Comparison of ENCODE assay signal across 28 mouse cellular contexts in the genomic region with DNA sequence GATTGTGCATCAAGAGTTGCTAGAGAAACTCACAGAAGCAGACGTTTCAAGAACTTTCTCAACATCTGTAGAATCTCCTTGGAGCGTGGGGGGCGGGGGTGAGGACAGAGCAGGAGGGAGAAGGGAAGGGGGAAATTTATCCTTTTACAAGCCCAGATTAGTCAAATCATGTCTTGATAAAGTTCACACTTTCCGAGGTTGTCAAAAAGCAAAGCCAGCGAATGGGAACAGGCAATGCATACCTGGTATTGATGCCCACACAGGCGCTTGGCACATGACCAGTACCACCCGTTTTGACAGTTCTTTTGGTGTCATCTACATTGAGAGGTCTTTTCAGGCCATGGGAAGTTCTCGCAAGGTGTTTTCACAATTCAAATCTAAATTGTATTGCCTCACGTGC.
"Had no signal": no experiment of that assay in that cellular context is flagged by ENCODE, and none has a peak within 500 bp of the region (broad histone marks: within the 10 kb centered on the region; RNA-seq: fewer than 3 reads in every experiment).

No protein-coding gene starts in this region.

- H3K27me3 ChIP-seq: limb, embryonic 12.5 days; limb, embryonic 13.5 days; limb, embryonic 15.5 days; liver, embryonic 12.5 days; liver, embryonic 13.5 days; liver, embryonic 15.5 days; lung, embryonic 15.5 days; megakaryocyte, embryonic 14.5 days; midbrain, embryonic 12.5 days; midbrain, embryonic 13.5 days; midbrain, embryonic 15.5 days; neural tube, embryonic 12.5 days had no signal

- H3K27ac ChIP-seq: limb, embryonic 10.5 days; limb, embryonic 12.5 days; limb, embryonic 13.5 days; limb, embryonic 15.5 days; liver, embryonic 12.5 days; liver, embryonic 13.5 days; liver, embryonic 14.5 days; liver, embryonic 15.5 days; lung, embryonic 15.5 days; macrophage; midbrain, embryonic 10.5 days; midbrain, embryonic 12.5 days; midbrain, embryonic 13.5 days; midbrain, embryonic 15.5 days; neural tube, embryonic 12.5 days had no signal

- H3K9me3 ChIP-seq: limb, embryonic 10.5 days; limb, embryonic 12.5 days; limb, embryonic 13.5 days; limb, embryonic 15.5 days; liver, embryonic 12.5 days; liver, embryonic 13.5 days; liver, embryonic 15.5 days; lung, embryonic 15.5 days; megakaryocyte, embryonic 14.5 days; midbrain, embryonic 10.5 days; midbrain, embryonic 12.5 days; midbrain, embryonic 13.5 days; midbrain, embryonic 15.5 days; neural tube, embryonic 12.5 days had no signal

- H3K4me1 ChIP-seq: limb, embryonic 10.5 days; liver, embryonic 12.5 days; liver, embryonic 13.5 days; liver, embryonic 15.5 days; lung, embryonic 15.5 days; midbrain, embryonic 10.5 days; midbrain, embryonic 12.5 days; midbrain, embryonic 13.5 days; midbrain, embryonic 15.5 days; neural tube, embryonic 12.5 days had no signal

- DNase-seq: left cerebral cortex, postnatal 4 days; liver; liver, embryonic 13.5 days; liver, postnatal 0 days; lung, adult 18-20 months; lung, adult 2 months; lung, embryonic 14.5 days; lung, postnatal 10 days; lung, postnatal 14 days; lung, postnatal 36 days; lung, postnatal 4 days; midbrain, embryonic 14.5 days had no signal

- H3K4me3 ChIP-seq: limb, embryonic 10.5 days; limb, embryonic 12.5 days; limb, embryonic 13.5 days; limb, embryonic 15.5 days; liver, embryonic 12.5 days; liver, embryonic 13.5 days; liver, embryonic 15.5 days; lung, embryonic 15.5 days; megakaryocyte, embryonic 14.5 days; midbrain, embryonic 10.5 days; midbrain, embryonic 12.5 days; midbrain, embryonic 13.5 days; midbrain, embryonic 15.5 days; myocyte; neural tube, embryonic 12.5 days had no signal

- H3K36me3 ChIP-seq: limb, embryonic 10.5 days; liver, embryonic 12.5 days; liver, embryonic 13.5 days; liver, embryonic 15.5 days; lung, embryonic 15.5 days; midbrain, embryonic 10.5 days; midbrain, embryonic 12.5 days; midbrain, embryonic 13.5 days; midbrain, embryonic 15.5 days; neural tube, embryonic 12.5 days had no signal
